Mouse (Mus musculus): ENCODE data around the gene P4hb. TPM values are rescaled to one million over a fixed set of nuclear protein-coding genes. Genes with fewer than 3 reads are reported as not detected.
"Not testable (repeated sequence)": the region's sequence is repeated elsewhere in the genome, so short reads cannot be mapped to it uniquely, and the experiment has no call there.

Gene P4hb
- total RNA-seq, 2 experiments from 2014 or later = 527 to 538 TPM

GRCm38 (mm10) chr11:120574278-120574600 is 1.2 kb upstream of the P4hb start:
- DNase-seq (ENCODE audit: low spot score in 2 of 2) = no peak

- no peak for DNase-seq (ENCODE audit: low spot score in 2 of 2)
These were observed 678 bp upstream of the P4hb start for GRCm38 (mm10) chr11:120573585-120574277.

DNA sequence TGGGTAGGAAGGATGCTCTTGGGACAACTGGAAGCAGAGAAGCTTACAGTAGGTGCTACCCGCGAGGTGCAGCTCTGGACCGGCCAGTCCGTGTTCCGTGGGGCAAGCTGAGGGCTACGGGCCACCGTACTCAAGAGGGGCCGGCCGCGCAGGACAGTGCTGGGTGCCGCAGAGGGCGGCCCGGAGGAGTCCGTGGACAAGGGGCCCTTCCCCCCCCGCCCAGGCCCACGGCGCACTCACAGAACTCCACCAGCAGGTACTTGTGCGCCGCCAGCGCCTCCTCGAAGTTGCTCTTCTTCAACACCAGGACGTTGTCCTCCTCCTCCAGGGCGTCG is 669 bp downstream of the P4hb start:
- DNase-seq (ENCODE audit: low spot score in 2 of 2) = no peak

DNA sequence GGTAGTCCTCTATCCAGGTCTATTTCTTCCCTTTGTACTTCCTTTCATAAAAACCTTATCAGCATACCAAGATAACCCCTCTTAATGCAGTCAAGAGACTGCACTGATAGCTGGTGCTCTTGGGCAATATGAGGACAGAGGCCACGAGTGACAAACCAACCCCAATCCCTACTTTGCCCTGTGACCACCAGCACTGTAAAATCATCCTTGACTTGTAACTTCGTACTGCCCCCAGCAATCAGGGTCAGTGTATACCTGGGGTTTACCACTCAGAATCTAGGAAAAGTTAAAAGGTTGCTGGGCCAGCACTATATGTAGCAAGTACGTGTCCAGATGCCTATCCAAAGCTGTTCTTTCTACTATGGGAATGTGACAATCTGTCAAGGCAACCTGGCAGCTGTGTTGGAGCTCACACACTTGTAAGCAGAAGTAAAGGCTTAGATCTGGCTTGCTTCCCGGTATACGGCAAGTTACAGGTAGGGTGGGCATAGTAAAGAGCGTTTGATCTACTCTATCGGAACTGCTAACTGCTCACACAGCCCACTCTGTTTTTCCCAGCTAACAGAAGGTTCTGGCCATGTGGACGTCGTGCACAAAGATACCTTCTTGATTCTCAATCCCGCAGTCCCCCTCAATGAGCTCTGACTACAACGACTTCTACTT is 1.2 kb downstream of the P4hb start:
- DNase-seq (ENCODE audit: low spot score in 2 of 2) = no peak

DNA sequence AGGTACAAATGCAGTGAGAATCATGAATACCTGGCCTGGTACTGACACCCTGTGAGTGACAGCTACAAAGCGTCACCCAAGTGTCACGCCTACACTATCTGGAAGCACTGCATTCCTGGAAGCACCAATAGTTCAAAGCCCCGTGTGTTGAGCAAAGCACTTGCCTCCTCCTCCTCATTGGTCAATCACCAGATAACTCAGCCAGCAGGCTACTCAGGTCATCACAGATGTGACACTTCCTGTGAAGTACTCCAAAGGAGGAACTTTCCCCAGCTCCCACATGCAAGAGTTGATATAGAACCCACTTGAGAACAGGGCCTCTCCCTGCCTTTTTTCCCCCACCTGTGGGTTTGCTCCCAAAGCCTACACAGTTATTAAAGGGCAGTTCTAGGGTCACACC is 1.9 kb downstream of the P4hb start:
- no peak for DNase-seq (ENCODE audit: low spot score in 2 of 2)

DNA sequence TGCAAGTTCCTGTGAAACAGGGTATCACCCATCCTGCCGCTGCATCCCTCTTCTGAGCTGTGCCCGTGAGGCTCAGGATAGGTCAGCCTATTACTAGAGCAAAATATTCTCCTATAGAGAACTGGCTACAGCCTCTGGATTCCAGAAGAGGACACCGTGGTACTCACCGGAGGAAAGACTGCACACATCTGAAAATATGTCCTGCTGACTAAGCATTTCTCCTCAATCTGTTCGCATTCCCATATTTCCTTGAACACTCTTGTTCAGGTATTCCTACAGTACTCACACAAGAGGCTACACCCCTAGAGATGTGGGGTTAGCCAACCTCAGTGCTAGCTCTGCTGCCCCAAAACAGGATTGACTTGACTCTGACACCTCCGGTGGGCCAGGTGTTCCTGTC is 4.7 kb downstream of the P4hb start:
- DNase-seq (ENCODE audit: low spot score in 2 of 2) = no peak

DNA sequence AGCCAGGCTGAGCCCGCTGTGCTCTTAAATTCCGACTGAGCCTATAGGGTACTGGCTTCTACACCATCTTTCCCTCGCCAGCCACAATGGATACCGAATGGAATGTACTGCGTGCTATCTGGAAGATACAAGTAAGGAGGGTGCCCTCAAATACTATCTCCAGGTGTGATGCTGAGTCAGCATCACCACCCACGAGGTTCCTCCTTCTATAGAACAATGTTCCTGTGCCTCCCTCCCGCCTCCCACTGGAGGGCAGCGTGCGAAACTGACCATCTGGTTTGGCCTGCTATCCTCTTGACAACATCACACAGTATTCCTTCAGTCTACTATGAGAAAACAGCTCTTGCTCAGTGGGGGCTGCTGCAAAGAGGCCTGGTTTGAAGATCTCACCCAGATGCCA is 7.9 kb downstream of the P4hb start:
- no peak for DNase-seq (ENCODE audit: low spot score in 2 of 2)

DNA sequence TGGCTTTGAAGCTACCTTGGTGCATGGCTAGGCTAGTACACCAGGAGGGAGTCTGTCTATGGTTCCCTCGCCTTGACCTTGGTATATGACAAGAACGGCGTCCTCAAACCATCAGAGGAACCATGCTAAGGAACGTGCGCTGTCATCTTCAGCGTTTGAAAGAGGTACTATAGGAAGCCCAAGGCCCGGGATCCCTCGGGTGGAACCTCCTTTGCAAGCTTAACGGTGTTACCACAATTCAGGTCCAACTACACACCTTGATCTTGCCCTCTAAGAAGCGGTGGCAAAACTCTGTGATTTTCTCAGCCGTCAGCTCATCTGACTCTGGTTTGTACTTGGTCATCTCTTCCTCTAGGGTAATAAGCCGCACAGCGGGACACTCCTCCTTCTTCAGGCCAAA is 10.1 kb downstream of the P4hb start:
- DNase-seq (ENCODE audit: low spot score in 2 of 2) = no peak

DNA sequence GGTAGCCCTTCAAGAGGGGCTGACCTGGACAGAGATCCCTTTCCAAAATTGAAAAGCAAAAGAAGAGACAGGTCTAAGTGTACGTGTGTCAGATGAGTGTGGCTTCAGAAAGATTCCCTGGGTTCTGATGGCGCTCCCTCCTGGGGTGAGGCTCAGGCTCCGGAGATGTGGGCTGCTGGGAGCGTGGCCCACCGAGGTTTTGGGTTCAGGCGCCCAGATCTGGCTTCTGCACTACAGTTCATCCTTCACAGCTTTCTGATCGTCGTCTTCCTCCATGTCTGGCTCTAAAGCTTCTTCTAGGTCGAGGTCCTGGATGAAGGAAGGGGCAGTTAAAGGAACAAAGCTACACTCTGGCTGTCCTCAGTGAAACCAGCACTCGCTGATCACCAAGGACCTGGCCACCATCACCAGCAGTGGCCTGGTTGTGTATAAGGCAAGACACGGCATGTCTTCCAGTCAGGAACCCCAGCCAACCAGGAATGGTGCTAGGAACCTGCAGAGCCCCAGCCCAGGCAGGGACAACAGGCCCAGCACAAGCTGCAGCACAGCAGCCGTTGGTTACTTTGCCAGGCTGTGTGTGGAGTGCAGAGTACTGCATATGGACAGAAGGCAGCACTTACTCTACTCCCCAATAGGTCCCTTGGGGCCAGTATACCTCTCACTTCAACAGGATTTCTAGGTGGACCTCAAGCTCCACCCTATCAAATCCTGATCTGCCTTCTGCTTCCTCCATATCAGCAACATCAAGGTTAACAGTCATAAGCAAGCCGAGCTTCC is 11.9 kb downstream of the P4hb start:
- no peak for DNase-seq (ENCODE audit: low spot score in 2 of 2)

DNA sequence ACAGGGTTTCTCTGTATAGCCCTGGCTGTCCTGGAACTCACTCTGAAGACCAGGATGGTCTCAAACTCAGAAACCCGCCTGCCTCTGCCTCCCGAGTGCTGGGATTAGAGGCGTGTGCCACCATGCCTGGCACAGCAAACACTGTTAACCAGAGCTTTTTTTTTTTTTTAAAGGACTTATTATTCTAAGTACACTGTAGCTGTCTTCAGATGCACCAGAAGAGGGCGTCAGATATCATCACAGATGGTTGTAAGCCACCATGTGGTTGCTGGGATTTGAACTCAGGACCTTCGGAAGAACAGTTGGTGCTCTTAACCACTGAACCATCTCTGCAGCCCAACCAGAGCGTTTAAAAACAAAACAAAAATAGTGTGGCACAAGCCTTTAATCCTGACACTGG is 14.2 kb downstream of the P4hb start:
- not testable (repeated sequence) for DNase-seq (ENCODE audit: low spot score in 2 of 2)

DNA sequence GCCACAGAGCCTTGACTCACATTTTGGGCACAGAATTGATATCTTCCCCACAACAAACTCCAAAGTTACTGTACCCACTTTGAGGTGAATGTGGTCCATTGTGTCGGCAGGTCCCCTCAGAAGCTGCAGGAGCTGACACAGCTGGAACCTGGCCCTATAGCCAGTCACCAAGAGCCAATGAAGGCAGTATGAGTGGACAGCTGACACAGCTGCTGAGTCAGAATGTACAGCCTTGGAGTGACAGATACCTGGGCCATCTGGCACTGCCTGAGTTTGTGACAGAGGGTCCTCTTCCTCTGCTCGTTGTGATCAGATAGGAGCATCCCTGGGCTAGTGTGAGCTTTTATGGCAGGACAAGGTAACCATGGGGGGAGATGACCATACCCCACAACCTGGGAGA is 17.8 kb downstream of the P4hb start:
- DNase-seq (ENCODE audit: low spot score in 2 of 2) = no peak

- no peak for DNase-seq (ENCODE audit: low spot score in 2 of 2)
These were observed 18.2 kb downstream of the P4hb start for GRCm38 (mm10) chr11:120554834-120555233.

GRCm38 (mm10) chr11:120552736-120553135 is 20.3 kb downstream of the P4hb start:
- DNase-seq (ENCODE audit: low spot score in 2 of 2) = no peak

DNA sequence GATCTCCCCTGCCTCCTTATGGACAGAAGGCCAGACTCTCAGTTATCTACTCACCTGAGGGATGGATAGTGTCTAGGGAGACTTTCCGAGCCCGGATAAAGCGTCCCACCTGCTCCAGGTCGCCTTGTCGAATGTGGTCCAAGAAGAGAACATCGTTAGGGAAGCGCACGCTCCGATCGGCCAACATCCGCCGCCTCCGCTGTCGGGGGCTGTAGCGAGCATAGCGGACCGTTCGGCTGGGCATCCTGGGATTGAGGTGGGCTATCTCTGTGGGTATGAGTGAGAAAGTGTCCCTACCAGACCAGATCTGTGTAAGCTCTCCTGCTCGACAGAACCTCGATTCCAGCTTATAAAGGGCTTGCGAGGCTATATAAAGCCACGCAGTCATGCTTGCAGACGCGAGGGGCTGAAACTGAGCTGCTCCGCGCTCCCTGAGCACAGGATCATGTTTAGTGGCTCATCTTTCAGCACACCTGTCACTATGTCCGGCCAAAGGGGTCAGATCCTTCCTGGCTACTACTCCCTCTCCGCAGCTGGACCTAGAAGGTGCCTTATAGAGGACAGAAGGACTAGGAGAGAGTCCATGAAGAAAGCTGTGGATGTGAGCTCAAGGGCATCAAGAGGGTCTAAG is 22.1 kb downstream of the P4hb start, which contains the start of gene Ppp1r27:
Gene Ppp1r27 (minus strand): TSS at position 323 of the 631 bp plus-strand sequence.
- no peak for DNase-seq (ENCODE audit: low spot score in 2 of 2)

GRCm38 (mm10) chr11:120549986-120550809 is 22.9 kb downstream of the P4hb start:
- DNase-seq (ENCODE audit: low spot score in 2 of 2) = no peak

GRCm38 (mm10) chr11:120549168-120549945 is 23.7 kb downstream of the P4hb start, which contains the start of gene Mcrip1:
TSS of gene Mcrip1 (minus strand) at chr11:120549727.
- peak; percentile 96 to 97 for DNase-seq (ENCODE audit: low spot score in 2 of 2)

DNA sequence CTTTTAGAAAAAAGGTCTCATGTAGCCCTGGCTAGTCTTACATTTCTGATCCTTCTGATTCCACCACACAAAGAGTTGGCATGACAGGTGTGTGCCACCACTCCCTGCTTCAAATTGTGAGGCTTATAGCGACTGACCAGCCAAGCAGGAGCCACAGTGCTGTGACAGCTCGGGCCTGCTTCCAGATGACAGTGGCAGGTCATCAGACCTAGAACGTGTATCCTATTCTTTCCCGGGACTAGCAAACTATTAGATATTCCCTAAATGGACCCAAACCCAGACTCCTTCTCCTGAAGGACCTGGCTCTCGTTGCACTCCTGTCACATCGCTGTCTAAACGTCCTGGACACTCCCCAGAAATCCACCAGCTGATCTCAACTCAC is 24.3 kb downstream of the P4hb start:
- DNase-seq (ENCODE audit: low spot score in 2 of 2) = no peak

- DNase-seq (ENCODE audit: low spot score in 2 of 2) = no peak
These were observed 24.8 kb downstream of the P4hb start for GRCm38 (mm10) chr11:120548214-120548613.

GRCm38 (mm10) chr11:120547469-120547868 is 25.6 kb downstream of the P4hb start:
- no peak for DNase-seq (ENCODE audit: low spot score in 2 of 2)

- DNase-seq (ENCODE audit: low spot score in 2 of 2) = no peak
These were observed 27.1 kb downstream of the P4hb start for GRCm38 (mm10) chr11:120545964-120546363.
